Comparison of ENCODE assay signal across 27 mouse cellular contexts in genomic region chr5:128475372-128475771, GRCm38 (mm10). TPM values are rescaled to one million over a fixed set of nuclear protein-coding genes. Genes with fewer than 3 reads are reported as not detected.
DNase-seq lines count a peak whose midpoint lies in the region; ATAC-seq lines count a peak whose summit lies in the region.
"Had no signal": no experiment of that assay in that cellular context is flagged by ENCODE, and none has a peak within 500 bp of the region (broad histone marks: within the 10 kb centered on the region; RNA-seq: fewer than 3 reads in every experiment).

No protein-coding gene starts in this region.

- H3K9ac ChIP-seq in midbrain, embryonic 11.5 days (ENCODE audit: low read length): no peak overlapping the region
- H3K9ac ChIP-seq in midbrain, embryonic 14.5 days (replicated peaks; ENCODE audit: low read length): no peak overlapping the region

- ATAC-seq in midbrain, embryonic 11.5 days (ENCODE audit: low FRiP score): no peak
- ATAC-seq in midbrain, embryonic 14.5 days (ENCODE audit: low FRiP score, low TSS enrichment): no peak
- ATAC-seq: activated CD4-positive, CD25-positive, alpha-beta regulatory T cell, adult 4 months; CD4-positive, CD25-positive, alpha-beta regulatory T cell, adult 4 months; Patski had no signal

- H3K27me3 ChIP-seq in midbrain, embryonic 11.5 days (ENCODE audit: control insufficient read depth, insufficient read depth, low read length): no peaks in the 10 kb centered on the region
- no peaks in the 10 kb centered on the region for H3K27me3 ChIP-seq in midbrain, embryonic 14.5 days (ENCODE audit: control insufficient read depth, insufficient read depth, low read length)
- H3K27me3 ChIP-seq: CH12.LX, Patski had no signal

- 93% methylated on average over 8 of the region's 8 CpGs for WGBS in midbrain, embryonic 11.5 days
- 88% methylated on average over 8 of the region's 8 CpGs for WGBS in midbrain, embryonic 14.5 days

- DNase-seq in midbrain, embryonic 11.5 days (ENCODE audit: low spot score, missing footprints): peak; percentile 8
- no peak for DNase-seq in midbrain, embryonic 14.5 days
- peak; percentile 71 for DNase-seq in ES-CJ7 (ENCODE audit: low read depth, low spot score)
- DNase-seq in R1 (ENCODE audit: low read depth, low spot score): peak; percentile 79
- peak; percentile 62 for DNase-seq in ZHBTc4 (ENCODE audit: low read depth, low spot score)
- DNase-seq in left cerebral cortex, adult 8-10 months (ENCODE audit: low spot score in 2 of 2): no peak
- DNase-seq in lung, postnatal 4 days: no peak
- DNase-seq in embryo, embryonic 11 days: no peak
- DNase-seq: adrenal gland, adult 2 months; adrenal gland, adult 8-10 months; adrenal gland, postnatal 10 days; adrenal gland, postnatal 14 days; adrenal gland, postnatal 25 days; adrenal gland, postnatal 36 days; B cell, adult 2 months; cerebellum, adult 11 months; cerebellum, adult 11-12 months; cerebellum, adult 18-20 months; cerebellum, adult 2 months; cerebellum, adult 8-10 months had no signal

- H3K4me2 ChIP-seq in midbrain, embryonic 11.5 days: no peak overlapping the region
- H3K4me2 ChIP-seq in midbrain, embryonic 14.5 days (ENCODE audit: low read length): no peak overlapping the region

- H3K27ac ChIP-seq in midbrain, embryonic 11.5 days (ENCODE audit: low read depth, low read length): no peak overlapping the region
- H3K27ac ChIP-seq in midbrain, embryonic 14.5 days (replicated peaks; ENCODE audit: low read depth, low read length): no peak overlapping the region

- no peaks in the 10 kb centered on the region for H3K9me3 ChIP-seq in midbrain, embryonic 11.5 days (ENCODE audit: control insufficient read depth, low read length)
- no peaks in the 10 kb centered on the region for H3K9me3 ChIP-seq in midbrain, embryonic 14.5 days (ENCODE audit: control insufficient read depth, low read length)

- no peaks in the 10 kb centered on the region for H3K36me3 ChIP-seq in midbrain, embryonic 11.5 days (ENCODE audit: control insufficient read depth, insufficient read depth, low read length)
- H3K36me3 ChIP-seq in midbrain, embryonic 14.5 days (ENCODE audit: control insufficient read depth, insufficient read depth, low read length): no peaks in the 10 kb centered on the region
- H3K36me3 ChIP-seq: G1E had no signal

- no peaks in the 10 kb centered on the region for H3K4me1 ChIP-seq in midbrain, embryonic 11.5 days (ENCODE audit: control insufficient read depth, insufficient read depth, low read length)
- H3K4me1 ChIP-seq in midbrain, embryonic 14.5 days (ENCODE audit: control insufficient read depth, insufficient read depth, low read length): no peaks in the 10 kb centered on the region

- no peak overlapping the region for H3K4me3 ChIP-seq in midbrain, embryonic 11.5 days (ENCODE audit: low read depth, low read length)
- H3K4me3 ChIP-seq in midbrain, embryonic 14.5 days (replicated peaks; ENCODE audit: low read depth, low read length): no peak overlapping the region

RNA-seq across cellular contexts. Expression of gene Tmem132d, which starts 42.5 kb away (rescaled TPM):
- polyA plus RNA-seq in midbrain, embryonic 11.5 days (2014; fragmentation: Nextera tagmentation; extraction: Ambion mirVana): 0.23 and 0.36 TPM in 2 replicates
- 4.0 and 4.1 TPM in 2 replicates for polyA plus RNA-seq in midbrain, embryonic 14.5 days (2014; fragmentation: Nextera tagmentation; extraction: Ambion mirVana)
- 10 to 100 TPM; 49.1 to 62.3 (median 54.6) TPM for total RNA-seq in left cerebral cortex, adult 8-10 months (2022)
- total RNA-seq: adrenal gland, postnatal 14 days; adrenal gland, postnatal 25 days; CH12.LX; MEL had no signal
- polyA plus RNA-seq: activated CD4-positive, CD25-positive, alpha-beta regulatory T cell, adult 4 months; C2C12; CD4-positive, CD25-positive, alpha-beta regulatory T cell, adult 4 months; G1E; Patski had no signal

Comparison
In these comparisons a context has a peak if more than half of its experiments do, and no peak if none do; other contexts are left out.
1. DNase-seq: peak in midbrain, embryonic 11.5 days (single experiment), ES-CJ7 (single experiment), R1 (single experiment) and ZHBTc4 (single experiment); none in midbrain, embryonic 14.5 days (single experiment), left cerebral cortex, adult 8-10 months (0 of 2), lung, postnatal 4 days (0 of 2) and embryo, embryonic 11 days (single experiment).